Mouse (Mus musculus): ENCODE data around the gene Gm17657.
"Not testable (repeated sequence)": the region's sequence is repeated elsewhere in the genome, so short reads cannot be mapped to it uniquely, and the experiment has no call there.

Gm17657 gene

GRCm38 (mm10) chr17:29500802-29501469, 48.5 kb downstream of the Gm17657 start:
- peak; percentile 92 for DNase-seq

GRCm38 (mm10) chr17:29500243-29500740, 49.1 kb downstream of the Gm17657 start:
- DNase-seq = peak; percentile 41

- DNase-seq = peak; percentile 85
Measured at GRCm38 (mm10) chr17:29499511-29499910, 49.9 kb downstream of the Gm17657 start.

- DNase-seq = not testable (repeated sequence)
Measured at GRCm38 (mm10) chr17:29498952-29499351, 50.5 kb downstream of the Gm17657 start.

GRCm38 (mm10) chr17:29498028-29498427, 51.4 kb downstream of the Gm17657 start:
- peak; percentile 59 for DNase-seq

- not testable (repeated sequence) for DNase-seq
Measured at GRCm38 (mm10) chr17:29497481-29497880, 52.0 kb downstream of the Gm17657 start.

- DNase-seq = peak; percentile 27
Measured at GRCm38 (mm10) chr17:29497071-29497354, 52.4 kb downstream of the Gm17657 start.

GRCm38 (mm10) chr17:29496211-29497070, 53.0 kb downstream of the Gm17657 start:
- peak; percentile 53 for DNase-seq

- peak; percentile 60 for DNase-seq
Measured at GRCm38 (mm10) chr17:29494732-29495076, 54.7 kb downstream of the Gm17657 start.

- DNase-seq = peak; percentile 52
Measured at GRCm38 (mm10) chr17:29494062-29494731, 55.2 kb downstream of the Gm17657 start.

GRCm38 (mm10) chr17:29493461-29493980, 55.9 kb downstream of the Gm17657 start:
- DNase-seq = peak; percentile 31

GRCm38 (mm10) chr17:29492269-29493191, 56.9 kb downstream of the Gm17657 start:
- DNase-seq = peak; percentile 77

- DNase-seq = peak; percentile 79
Measured at GRCm38 (mm10) chr17:29491591-29492268, 57.7 kb downstream of the Gm17657 start.

- DNase-seq = peak; percentile 79
Measured at GRCm38 (mm10) chr17:29490713-29491581, 58.5 kb downstream of the Gm17657 start, which contains the start of gene Pim1. TSS of gene Pim1 (plus strand) at chr17:29490753.

GRCm38 (mm10) chr17:29489971-29490712, 59.3 kb downstream of the Gm17657 start:
- peak; percentile 100 for DNase-seq

- DNase-seq = peak; percentile 83
Measured at GRCm38 (mm10) chr17:29488978-29489970, 60.2 kb downstream of the Gm17657 start.

- DNase-seq = no peak
Measured at GRCm38 (mm10) chr17:29488257-29488977, 61.0 kb downstream of the Gm17657 start.

Measured in liver (tissue).